Mouse (Mus musculus) adrenal gland, postnatal 4 days (tissue): ENCODE results near the gene Sgf29. TPM values are rescaled to one million over a fixed set of nuclear protein-coding genes. Genes with fewer than 3 reads are reported as not detected.
"Not testable (repeated sequence)": the region's sequence is repeated elsewhere in the genome, so short reads cannot be mapped to it uniquely, and the experiment has no call there.

Source experiments
- DNase-seq, 2 experiments: peaks; one replicate each; pipeline ENCODE4 v3.0.0; 2021 to 2022; ENCODE audit warnings: low spot score in 2 of 2, mixed read lengths in 2 of 2
- total RNA-seq, 2 experiments: library from RNA; stranded (reverse); gene quantifications; 2 replicates each; pipeline ENCODE4 v1.2.3; 2021

The Sgf29 gene
- total RNA-seq, 2 experiments from 2014 or later: 30.4 to 33.5 TPM

DNA sequence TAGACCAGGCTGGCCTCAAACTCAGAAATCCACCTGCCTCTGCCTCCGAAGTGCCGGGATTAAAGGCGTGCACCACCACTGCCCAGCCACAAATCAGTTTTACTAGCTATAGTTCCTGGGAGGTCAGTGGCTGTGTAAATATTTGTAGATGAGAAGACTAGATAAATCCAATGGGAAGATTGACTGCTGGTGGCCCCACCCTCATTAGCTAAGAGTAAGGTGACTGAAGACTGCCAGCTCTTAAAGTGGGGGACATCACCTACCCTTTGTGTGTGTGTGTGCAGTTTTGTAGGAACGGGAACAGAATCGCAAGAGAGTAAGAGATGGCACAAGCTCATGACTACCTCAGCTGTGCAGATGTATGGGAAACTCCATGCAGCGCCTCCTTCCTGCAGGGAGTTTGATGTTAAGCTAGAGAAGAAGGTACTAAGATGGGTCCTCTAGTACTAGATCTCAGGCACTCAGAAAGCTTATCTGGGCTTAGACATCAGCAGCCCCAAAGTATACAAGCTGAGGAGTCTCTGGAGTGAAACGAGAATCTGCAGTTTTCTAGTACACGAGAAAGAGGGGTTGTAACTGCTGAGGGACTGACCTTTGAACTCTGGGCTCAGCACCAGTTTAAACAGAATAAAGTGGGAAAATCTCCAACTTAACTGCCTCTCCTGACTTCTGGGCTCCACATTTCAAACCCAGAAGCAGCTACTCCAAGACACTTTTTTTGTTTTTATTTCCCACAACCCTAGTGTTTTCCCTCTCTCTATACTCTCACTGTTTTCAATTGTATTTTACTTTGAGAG, 29.6 kb downstream of the Sgf29 start:
- no peak for DNase-seq

DNA sequence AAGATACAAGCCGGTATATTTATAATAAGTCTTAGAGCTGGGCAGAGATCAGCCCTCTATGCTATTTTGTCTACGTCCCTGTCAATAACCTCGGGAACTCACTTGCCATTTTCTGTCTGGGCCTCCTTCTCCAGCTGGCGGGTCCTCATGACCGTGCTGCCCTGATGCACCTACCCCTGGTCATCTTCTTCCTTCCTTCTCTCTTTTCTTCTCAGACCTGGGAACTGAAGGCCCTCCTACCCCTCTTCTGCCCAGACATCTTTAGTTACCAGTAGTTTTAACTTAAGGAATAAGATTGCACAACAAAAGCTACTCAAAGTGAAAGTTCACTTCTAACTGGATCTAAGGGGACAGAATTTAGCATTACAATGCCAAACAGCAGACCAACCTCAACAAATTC, 30.6 kb downstream of the Sgf29 start:
- no peak for DNase-seq

GRCm38 (mm10) chr7:126681221-126681620, 32.1 kb downstream of the Sgf29 start:
- DNase-seq: no peak

- not testable (repeated sequence) for DNase-seq
Observed at GRCm38 (mm10) chr7:126688156-126688555, 39.0 kb downstream of the Sgf29 start.

DNA sequence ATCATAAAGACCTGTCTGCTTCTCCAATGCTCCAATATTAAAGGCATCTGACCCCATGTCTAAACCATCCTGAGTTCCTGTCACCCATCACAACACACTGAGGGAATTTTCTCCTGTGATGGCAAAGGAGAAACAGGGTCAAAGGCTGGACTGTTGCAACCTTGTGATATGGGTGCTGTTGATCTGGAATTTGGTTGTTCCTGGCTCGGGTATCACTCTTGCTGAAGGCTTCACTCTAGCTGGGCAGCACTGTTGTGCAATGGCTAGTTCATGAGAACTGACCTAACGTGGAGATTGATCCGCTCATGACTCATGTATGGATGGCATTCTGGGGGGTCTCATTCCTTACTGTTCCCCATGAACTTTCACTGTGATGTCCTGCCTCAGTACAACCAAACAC, 39.9 kb downstream of the Sgf29 start:
- DNase-seq: no peak

- DNase-seq: no peak
Observed at GRCm38 (mm10) chr7:126690737-126691136, 41.6 kb downstream of the Sgf29 start.

DNA sequence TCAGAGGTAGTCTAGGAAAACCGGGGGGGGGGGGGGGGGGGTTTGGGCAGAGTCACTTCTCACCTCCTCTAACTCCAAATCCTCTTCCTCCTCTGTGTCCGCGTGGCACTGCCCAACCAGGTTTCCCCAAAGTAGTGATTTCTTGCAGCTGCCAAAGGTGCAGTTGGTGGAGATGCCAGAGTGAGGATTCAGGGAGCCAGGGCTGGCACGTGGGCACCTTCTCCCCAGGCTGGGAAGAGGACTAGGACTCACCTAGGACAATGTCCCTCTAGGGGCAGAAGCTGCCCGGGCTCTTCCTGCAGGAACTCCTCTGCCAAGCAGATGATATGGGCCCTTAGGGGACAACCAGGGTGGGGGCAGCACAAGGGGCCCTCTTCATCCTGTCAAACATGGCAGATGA, 42.6 kb downstream of the Sgf29 start:
- DNase-seq: no peak

DNA sequence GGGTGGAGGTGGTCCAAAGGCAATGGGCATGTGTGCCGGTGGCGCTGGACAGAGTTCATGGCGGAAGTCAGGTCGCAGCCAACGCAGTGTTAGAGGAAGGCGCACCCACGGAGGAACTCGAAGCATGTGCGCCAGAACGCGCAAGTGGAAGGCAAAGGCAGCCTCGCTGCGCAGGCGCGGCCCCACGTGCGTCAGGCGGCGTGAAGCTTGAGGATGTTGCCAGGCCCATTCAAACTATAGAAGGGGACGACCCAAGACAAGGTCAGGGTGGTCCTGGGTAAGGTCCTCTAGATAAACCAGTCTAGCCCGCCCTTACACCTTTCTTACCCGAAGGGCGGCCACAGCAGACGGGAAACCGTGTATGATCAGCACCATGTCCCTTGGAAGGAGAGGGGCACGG, 43.3 kb downstream of the Sgf29 start:
- no peak for DNase-seq

DNA sequence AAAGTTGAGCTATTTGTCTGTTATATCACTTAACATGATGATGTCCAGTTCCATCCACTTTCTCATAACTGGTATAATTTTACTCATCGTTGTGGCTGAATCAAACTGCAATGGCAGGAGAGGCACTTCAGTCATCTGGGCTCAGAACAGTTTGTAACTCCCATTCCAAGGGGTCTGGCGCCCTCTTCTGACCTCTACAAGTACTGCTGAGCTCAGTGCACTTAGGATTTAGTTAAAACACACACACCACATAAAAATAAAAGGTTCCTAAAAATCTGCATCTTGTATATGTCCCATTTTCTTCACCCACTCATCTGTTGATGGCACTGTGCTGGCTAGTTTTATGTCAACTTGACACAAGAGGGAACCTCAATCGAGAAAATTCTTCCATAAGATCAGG, 44.1 kb downstream of the Sgf29 start:
- peak; percentile 57 to 71 for DNase-seq

DNA sequence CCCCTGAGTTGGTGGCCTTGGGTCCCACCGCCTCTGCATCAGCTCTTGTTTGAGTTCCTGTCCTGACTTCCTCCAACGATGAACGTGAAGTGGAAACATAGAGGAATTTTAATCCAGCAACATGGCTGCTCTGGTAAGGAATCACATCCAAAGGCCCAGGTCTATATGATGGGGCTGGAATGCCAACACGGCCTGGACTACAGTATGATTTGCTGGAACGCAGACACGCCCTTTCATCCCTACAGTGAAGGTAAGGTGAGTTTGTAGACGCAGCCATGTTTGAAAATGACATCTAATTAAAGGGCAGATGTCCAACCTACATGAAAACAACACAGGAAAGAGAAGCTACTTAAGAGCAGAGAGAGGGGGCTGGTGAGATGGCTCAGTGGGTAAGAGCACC, 44.7 kb downstream of the Sgf29 start:
- no peak for DNase-seq

- DNase-seq: no peak
Observed at GRCm38 (mm10) chr7:126694441-126695051, 45.4 kb downstream of the Sgf29 start.

- peak; percentile 43 to 62 for DNase-seq
Observed at GRCm38 (mm10) chr7:126695210-126695611, 46.1 kb downstream of the Sgf29 start, which contains the start of gene Bola2. Gene Bola2, plus strand, starts transcription at chr7:126695401.

GRCm38 (mm10) chr7:126695631-126696207, 46.6 kb downstream of the Sgf29 start, which contains the start of gene Slx1b:
Gene Slx1b, minus strand, starts transcription at chr7:126695784.
- DNase-seq: peak; percentile 79 to 85

DNA sequence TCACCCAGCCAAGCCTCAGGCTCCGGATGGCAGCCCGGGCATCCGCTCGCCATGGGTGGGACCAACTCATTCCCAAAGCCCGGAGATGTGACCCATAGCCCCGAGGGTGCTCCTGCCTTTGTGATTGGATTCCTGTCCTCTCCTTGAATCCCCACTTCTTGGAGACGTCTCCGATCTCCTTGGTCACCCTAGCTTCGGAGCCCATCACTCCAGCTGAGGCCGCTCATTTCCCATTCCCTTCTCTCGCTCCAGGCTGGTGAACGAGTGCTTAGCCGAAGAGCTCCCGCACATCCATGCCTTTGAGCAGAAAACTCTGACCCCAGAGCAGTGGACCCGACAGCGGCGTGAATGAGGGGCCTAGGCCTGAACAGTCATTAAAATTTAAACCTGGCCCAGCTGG, 47.2 kb downstream of the Sgf29 start:
- DNase-seq: no peak

DNA sequence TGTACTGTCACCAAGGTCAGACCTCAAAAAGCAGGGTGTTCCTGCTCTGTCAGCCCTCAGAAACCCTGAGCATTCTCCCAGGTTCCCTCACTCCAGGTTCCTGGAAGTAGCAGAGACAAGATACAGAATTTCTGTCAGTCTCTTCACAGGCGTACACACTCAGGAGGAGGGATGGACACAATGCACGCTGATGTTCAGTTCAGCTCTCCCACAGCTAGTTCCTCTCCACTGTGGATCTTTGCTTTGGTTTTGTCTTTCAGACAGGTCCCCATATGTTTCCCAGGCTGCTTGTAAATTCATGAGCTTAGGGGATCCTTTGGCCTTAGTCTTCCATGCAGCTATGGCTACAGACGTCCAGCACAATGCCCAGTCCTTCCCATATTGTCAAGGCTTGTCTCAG, 47.8 kb downstream of the Sgf29 start:
- no peak for DNase-seq

- DNase-seq: no peak
Observed at GRCm38 (mm10) chr7:126697838-126698237, 48.7 kb downstream of the Sgf29 start.

- DNase-seq: no peak
Observed at GRCm38 (mm10) chr7:126700063-126701015, 51.2 kb downstream of the Sgf29 start.

- DNase-seq: peak; percentile 72 to 85
Observed at GRCm38 (mm10) chr7:126701070-126701469, 52.0 kb downstream of the Sgf29 start.

GRCm38 (mm10) chr7:126701559-126702357, 52.6 kb downstream of the Sgf29 start:
- DNase-seq: no peak

DNA sequence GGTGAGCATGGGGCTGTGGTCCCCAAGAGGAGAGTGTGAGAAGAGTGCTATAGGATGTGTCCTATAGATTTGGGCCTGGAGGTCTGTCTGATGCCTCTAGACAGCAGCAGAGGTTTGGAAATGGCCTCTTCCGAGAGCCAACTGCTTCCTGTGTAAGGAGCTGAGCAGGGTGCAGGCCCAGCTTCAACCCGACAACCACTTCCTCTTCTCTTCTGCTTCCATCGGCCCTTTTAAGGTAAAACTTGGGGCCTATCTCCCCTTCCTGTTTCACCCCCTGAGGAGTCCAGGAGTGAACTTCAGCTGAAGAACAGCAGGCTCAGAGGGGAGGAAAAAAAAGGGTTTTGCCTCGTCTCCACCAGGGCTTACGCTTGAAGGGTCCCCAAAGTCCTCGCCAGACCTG, 53.2 kb downstream of the Sgf29 start:
- no peak for DNase-seq
